In the genomic region with DNA sequence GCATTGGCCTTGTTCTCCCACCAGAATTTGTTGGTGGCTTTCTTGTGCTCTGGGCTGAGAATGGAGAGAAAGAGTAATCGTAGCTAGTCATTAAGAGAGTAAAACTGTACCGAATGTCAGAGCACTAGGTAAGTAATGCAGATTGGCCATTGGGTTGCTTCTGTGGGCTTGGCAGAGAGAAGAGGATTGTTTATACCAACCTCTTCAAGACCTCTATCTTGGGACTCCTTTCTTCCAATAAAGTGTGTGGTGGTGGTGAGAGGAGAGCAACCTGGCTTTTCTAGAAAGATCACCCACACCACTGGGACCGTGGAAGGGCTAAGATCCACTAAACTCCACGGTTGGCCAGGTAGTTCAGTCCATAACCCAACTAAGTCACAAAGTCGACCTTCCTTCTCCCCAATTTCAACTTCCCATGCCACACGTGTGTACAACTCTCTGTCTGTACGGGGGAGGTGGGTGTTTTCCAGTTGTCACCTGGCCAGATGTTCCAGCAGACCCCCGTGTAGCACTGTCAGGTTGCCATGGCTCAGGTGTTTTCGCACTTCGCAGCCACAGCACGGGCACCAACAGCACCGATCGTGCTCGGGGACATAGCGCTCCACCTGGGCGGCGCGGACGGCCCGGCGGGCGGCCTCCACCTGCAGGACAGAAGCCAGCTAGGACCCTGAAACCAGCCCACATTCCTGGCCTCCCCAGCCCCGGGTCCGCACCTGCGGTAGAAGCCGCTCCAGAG, we compare ENCODE assay signal across 8 mouse cellular contexts. TPM values are rescaled to one million over a fixed set of nuclear protein-coding genes. Genes with fewer than 3 reads are reported as not detected.
A peak's percentile ranks its signal among the peaks of the same experiment; 100 is the strongest.
DNase-seq lines count a peak whose midpoint lies in the region; ATAC-seq lines count a peak whose summit lies in the region.

No protein-coding gene starts in this region.

- H3K4me3 ChIP-seq in lung, embryonic 15.5 days = peak overlapping the region; percentile 88
- H3K4me3 ChIP-seq in embryonic facial prominence, embryonic 15.5 days (replicated peaks) = peak overlapping the region; percentile 78
- H3K4me3 ChIP-seq in neural tube, embryonic 12.5 days = peak overlapping the region; percentile 70

- peak; percentile 73 for ATAC-seq in lung, embryonic 15.5 days (ENCODE audit: borderline replicate concordance, extremely low read depth, low FRiP score, low TSS enrichment)
- ATAC-seq in embryonic facial prominence, embryonic 15.5 days (ENCODE audit: insufficient number of reproducible peaks, low FRiP score, low TSS enrichment, low read depth) = peak; percentile 6; the same call in 1 of the 2 replicates
- ATAC-seq in inflammation-experienced regulatory T-cells, adult 6 months = peak; percentile 42
- peak; percentile 54 for ATAC-seq in neural tube, embryonic 12.5 days (ENCODE audit: low FRiP score, low read depth)

- H3K4me1 ChIP-seq in lung, embryonic 15.5 days = peaks cover 11% of the 10 kb centered on the region
- H3K4me1 ChIP-seq in embryonic facial prominence, embryonic 15.5 days = peaks cover 6% of the 10 kb centered on the region; the same call in 1 of the 2 replicates
- H3K4me1 ChIP-seq in neural tube, embryonic 12.5 days = peaks cover 8% of the 10 kb centered on the region

- DNase-seq in lung, postnatal 25 days (ENCODE audit: low spot score) = no peak
- DNase-seq in urinary bladder, postnatal 36 days (ENCODE audit: low spot score in 2 of 2) = no peak
- DNase-seq in embryo, embryonic 10.5 days (ENCODE audit: low spot score) = no peak
- no peak for DNase-seq in thymus, adult 18-20 months

- H3K27me3 ChIP-seq in lung, embryonic 15.5 days = no peaks in the 10 kb centered on the region
- no peaks in the 10 kb centered on the region for H3K27me3 ChIP-seq in embryonic facial prominence, embryonic 15.5 days
- no peaks in the 10 kb centered on the region for H3K27me3 ChIP-seq in neural tube, embryonic 12.5 days (replicated peaks)

- H3K36me3 ChIP-seq in lung, embryonic 15.5 days = peaks cover 23% of the 10 kb centered on the region
- peaks cover 26% of the 10 kb centered on the region for H3K36me3 ChIP-seq in embryonic facial prominence, embryonic 15.5 days
- H3K36me3 ChIP-seq in neural tube, embryonic 12.5 days = peaks cover 24% of the 10 kb centered on the region

- H3K9ac ChIP-seq in lung, embryonic 15.5 days = peak overlapping the region; percentile 74
- H3K9ac ChIP-seq in embryonic facial prominence, embryonic 15.5 days = peak overlapping the region; percentile 79
- H3K9ac ChIP-seq in neural tube, embryonic 12.5 days = peak overlapping the region; percentile 77

- no peaks in the 10 kb centered on the region for H3K9me3 ChIP-seq in lung, embryonic 15.5 days
- H3K9me3 ChIP-seq in embryonic facial prominence, embryonic 15.5 days (replicated peaks) = no peaks in the 10 kb centered on the region
- no peaks in the 10 kb centered on the region for H3K9me3 ChIP-seq in neural tube, embryonic 12.5 days

- peak overlapping the region; percentile 60 for H3K27ac ChIP-seq in lung, embryonic 15.5 days
- peak overlapping the region; percentile 80 for H3K27ac ChIP-seq in embryonic facial prominence, embryonic 15.5 days (replicated peaks)
- no peak overlapping the region for H3K27ac ChIP-seq in neural tube, embryonic 12.5 days

- peak overlapping the region; percentile 81 for H3K4me2 ChIP-seq in lung, embryonic 15.5 days
- peak overlapping the region; percentile 88 for H3K4me2 ChIP-seq in embryonic facial prominence, embryonic 15.5 days (replicated peaks)
- peak overlapping the region; percentile 92 for H3K4me2 ChIP-seq in neural tube, embryonic 12.5 days (replicated peaks)

- WGBS in lung, embryonic 15.5 days = 7% methylated on average over 26 of the region's 26 CpGs
- WGBS in embryonic facial prominence, embryonic 15.5 days = 6% methylated on average over 26 of the region's 26 CpGs
- 9% methylated on average over 26 of the region's 26 CpGs for whole genome bisulfite sequencing in neural tube, embryonic 12.5 days

RNA-seq across cellular contexts. Expression of gene Ccdc84, which starts 1.0 kb away (rescaled TPM):
- polyA plus RNA-seq in lung, embryonic 15.5 days (2015; fragmentation: Nextera tagmentation; extraction: Ambion mirVana) = 27.3 and 31.7 TPM in 2 replicates
- polyA plus RNA-seq in embryonic facial prominence, embryonic 15.5 days (2015; fragmentation: Nextera tagmentation; extraction: Ambion mirVana) = 28.1 and 30.5 TPM in 2 replicates
- 10 to 100 TPM; 13.6 to 35.6 (median 25.7) TPM for polyA plus RNA-seq in inflammation-experienced regulatory T-cells, adult 6 months (2017; shearing (Covaris generic))
- polyA plus RNA-seq in neural tube, embryonic 12.5 days (2016; fragmentation: Nextera tagmentation; extraction: Ambion mirVana) = 30.6 and 35.7 TPM in 2 replicates

RNA-seq across cellular contexts. Expression of gene Trappc4, which starts 9.9 kb away (rescaled TPM):
- polyA plus RNA-seq in lung, embryonic 15.5 days (2015; fragmentation: Nextera tagmentation; extraction: Ambion mirVana) = 131 and 133 TPM in 2 replicates
- polyA plus RNA-seq in embryonic facial prominence, embryonic 15.5 days (2015; fragmentation: Nextera tagmentation; extraction: Ambion mirVana) = 137 and 138 TPM in 2 replicates
- polyA plus RNA-seq in inflammation-experienced regulatory T-cells, adult 6 months (2017; shearing (Covaris generic)) = 100 to 1,000 TPM; 128 to 165 (median 154) TPM
- 266 and 275 TPM in 2 replicates for polyA plus RNA-seq in neural tube, embryonic 12.5 days (2016; fragmentation: Nextera tagmentation; extraction: Ambion mirVana)

RNA-seq across cellular contexts. Expression of gene Rps25, which starts 10.4 kb away (rescaled TPM):
- polyA plus RNA-seq in lung, embryonic 15.5 days (2015; fragmentation: Nextera tagmentation; extraction: Ambion mirVana) = 1,635 and 1,709 TPM in 2 replicates
- polyA plus RNA-seq in embryonic facial prominence, embryonic 15.5 days (2015; fragmentation: Nextera tagmentation; extraction: Ambion mirVana) = 1,806 and 1,877 TPM in 2 replicates
- polyA plus RNA-seq in inflammation-experienced regulatory T-cells, adult 6 months (2017; shearing (Covaris generic)) = 1,000 to 10,000 TPM; 2,506 to 3,849 (median 3,609) TPM
- 1,233 and 1,284 TPM in 2 replicates for polyA plus RNA-seq in neural tube, embryonic 12.5 days (2016; fragmentation: Nextera tagmentation; extraction: Ambion mirVana)

RNA-seq across cellular contexts. Expression of gene Slc37a4, which starts 20.7 kb away (rescaled TPM):
- polyA plus RNA-seq in lung, embryonic 15.5 days (2015; fragmentation: Nextera tagmentation; extraction: Ambion mirVana) = 20.5 and 21.3 TPM in 2 replicates
- polyA plus RNA-seq in embryonic facial prominence, embryonic 15.5 days (2015; fragmentation: Nextera tagmentation; extraction: Ambion mirVana) = 17.3 and 19.8 TPM in 2 replicates
- 10 to 100 TPM; 13.6 to 24.2 (median 18.2) TPM for polyA plus RNA-seq in inflammation-experienced regulatory T-cells, adult 6 months (2017; shearing (Covaris generic))
- polyA plus RNA-seq in neural tube, embryonic 12.5 days (2016; fragmentation: Nextera tagmentation; extraction: Ambion mirVana) = 44.1 and 45.5 TPM in 2 replicates

RNA-seq across cellular contexts. Expression of gene Foxr1, which starts 23.6 kb away (rescaled TPM):
- not detected in 2 replicates for polyA plus RNA-seq in lung, embryonic 15.5 days (2015; fragmentation: Nextera tagmentation; extraction: Ambion mirVana)
- not detected in 2 replicates for polyA plus RNA-seq in embryonic facial prominence, embryonic 15.5 days (2015; fragmentation: Nextera tagmentation; extraction: Ambion mirVana)
- polyA plus RNA-seq in inflammation-experienced regulatory T-cells, adult 6 months (2017; shearing (Covaris generic)) = under 1 TPM in 2 of 3 experiments, not detected in 1; 0.17 to 0.72 TPM
- not detected in 2 replicates for polyA plus RNA-seq in neural tube, embryonic 12.5 days (2016; fragmentation: Nextera tagmentation; extraction: Ambion mirVana)

Comparison
In these comparisons a context has a peak if more than half of its experiments do, and no peak if none do; other contexts are left out.
1. ATAC-seq: peak in every context shown above with its lines; median percentile 73 in lung, embryonic 15.5 days; 54 in neural tube, embryonic 12.5 days; 42 in inflammation-experienced regulatory T-cells, adult 6 months; 6 in embryonic facial prominence, embryonic 15.5 days.